In the genomic region with DNA sequence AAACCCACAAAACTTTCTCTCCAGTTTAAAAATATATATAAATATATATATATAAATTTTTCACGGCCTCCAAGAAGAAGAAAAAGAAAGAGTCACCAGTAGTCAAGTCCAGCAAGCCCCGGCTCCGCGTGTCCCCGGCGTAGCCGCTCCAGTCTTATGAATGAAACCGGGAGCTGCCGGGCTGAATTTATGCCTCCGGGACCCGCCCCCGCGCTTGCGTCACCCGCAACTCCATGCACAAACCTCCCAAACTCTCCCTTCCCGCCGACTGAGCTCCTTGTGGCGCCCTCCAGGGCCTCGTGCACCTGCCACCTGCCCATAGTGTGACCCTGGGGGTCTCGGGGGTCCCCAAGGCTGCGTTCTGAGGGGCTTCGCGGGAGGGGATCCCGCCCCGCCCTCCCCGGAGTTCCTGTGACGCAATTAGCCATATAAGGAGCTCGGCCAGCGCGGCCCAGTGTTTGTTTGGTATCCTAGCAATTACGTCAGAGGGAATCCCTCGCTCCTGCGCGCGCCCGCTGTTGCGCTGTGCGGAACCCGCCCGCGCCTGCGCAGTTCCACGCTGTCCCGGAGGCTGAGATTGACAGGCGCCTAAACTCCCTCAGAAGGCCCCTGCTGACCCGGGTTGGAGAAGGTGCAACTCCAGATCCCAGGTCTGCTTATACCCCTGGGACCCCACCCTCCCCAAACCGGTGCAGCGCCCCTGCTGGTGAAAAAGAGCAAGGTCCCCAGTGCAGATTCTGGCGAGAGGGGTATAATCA, we compare ENCODE assay signal across 8 mouse cellular contexts. TPM values are rescaled to one million over a fixed set of nuclear protein-coding genes. Genes with fewer than 3 reads are reported as not detected.
DNase-seq lines count a peak whose midpoint lies in the region; ATAC-seq and TF ChIP-seq lines count a peak whose summit lies in the region.

A gene (minus strand): TSS at position 168 of the 758 bp plus-strand sequence.

- intact Hi-C loops in left cerebral cortex, postnatal 36 days (cut with DNase I): no loop called here

- peak within 1 kb of the TSS; percentile 71 for H3K4me3 ChIP-seq in intestine, postnatal 0 days (ENCODE audit: low read depth, low read length)
- H3K4me3 ChIP-seq in midbrain, embryonic 10.5 days: peak within 1 kb of the TSS; percentile 80

- H3K4me2 ChIP-seq in intestine, postnatal 0 days (replicated peaks; ENCODE audit: low read depth): peak within 1 kb of the TSS; percentile 97

- H3K4me1 ChIP-seq in intestine, postnatal 0 days (replicated peaks; ENCODE audit: control insufficient read depth, insufficient read depth, low read length): no peaks in the 10 kb centered on the region
- H3K4me1 ChIP-seq in midbrain, embryonic 10.5 days: peaks cover 35% of the 10 kb centered on the region

- TF ChIP-seq CTCF in intestine, postnatal 0 days (IDR thresholded peaks at IDR 0.05; ENCODE audit: low read depth): peak; percentile 68

- H3K9me3 ChIP-seq in intestine, postnatal 0 days (ENCODE audit: control insufficient read depth): no peaks in the 10 kb centered on the region
- no peaks in the 10 kb centered on the region for H3K9me3 ChIP-seq in midbrain, embryonic 10.5 days (replicated peaks)

- H3K36me3 ChIP-seq in intestine, postnatal 0 days (ENCODE audit: control insufficient read depth, insufficient read depth): no peaks in the 10 kb centered on the region
- H3K36me3 ChIP-seq in midbrain, embryonic 10.5 days: no peaks in the 10 kb centered on the region

- peak; percentile 88 for ATAC-seq in intestine, postnatal 0 days

- no peak within 1 kb of the TSS; the same call in 1 of the 2 replicates for H3K27ac ChIP-seq in intestine, postnatal 0 days (ENCODE audit: low read depth, low read length)
- peak within 1 kb of the TSS; percentile 47 for H3K27ac ChIP-seq in midbrain, embryonic 10.5 days (replicated peaks)

- DNase-seq in adrenal gland, postnatal 10 days: peak; percentile 96
- peak; percentile 96 for DNase-seq in embryo, embryonic 9.5 days (ENCODE audit: extremely low spot score)
- DNase-seq in gastrocnemius, postnatal 4 days (ENCODE audit: low spot score in 2 of 2): peak; percentile 92 to 96
- DNase-seq in left cerebral cortex, postnatal 36 days (ENCODE audit: low spot score in 2 of 2): peak; percentile 94 to 97
- DNase-seq in midbrain, embryonic 10.5 days (ENCODE audit: low spot score): peak; percentile 95
- peak; percentile 94 to 95 for DNase-seq in right cerebral cortex, postnatal 36 days (ENCODE audit: low spot score in 2 of 2)
- DNase-seq in urinary bladder, postnatal 4 days (ENCODE audit: low spot score in 2 of 2): peak; percentile 91 to 94

- H3K27me3 ChIP-seq in intestine, postnatal 0 days (replicated peaks; ENCODE audit: control insufficient read depth, insufficient read depth, low read length): peaks cover 29% of the 10 kb centered on the region
- peaks cover 67% of the 10 kb centered on the region for H3K27me3 ChIP-seq in midbrain, embryonic 10.5 days (ENCODE audit: low read depth, poor library complexity, severe bottlenecking)

- under 1% methylated on average over 49 of the region's 49 CpGs for WGBS in intestine, postnatal 0 days
- under 1% methylated on average over 49 of the region's 49 CpGs for WGBS in midbrain, embryonic 10.5 days

- peak within 1 kb of the TSS; percentile 57 for H3K9ac ChIP-seq in intestine, postnatal 0 days (ENCODE audit: low read depth, low read length)

RNA-seq across cellular contexts. Expression of the gene that starts here (rescaled TPM):
- 10 to 100 TPM in 1 of 2 experiments, 1 to 10 TPM in 1; 1.2 to 12.9 TPM for total RNA-seq in adrenal gland, postnatal 10 days (2021)
- total RNA-seq in gastrocnemius, postnatal 4 days (2021): 1 to 10 TPM; 2.5 to 3.8 TPM
- 0.12 and 0.54 TPM in 2 replicates for polyA plus RNA-seq in intestine, postnatal 0 days (2015; fragmentation: Nextera tagmentation; extraction: Ambion mirVana)
- total RNA-seq in left cerebral cortex, postnatal 36 days (2021): 10 to 100 TPM; 20.6 to 22.5 TPM
- 0.02 TPM in 1 of 2 replicates, not detected in the other for polyA plus RNA-seq in midbrain, embryonic 10.5 days (2016; fragmentation: Nextera tagmentation; extraction: Ambion mirVana)

Comparison
In these comparisons a context has a peak if more than half of its experiments do, and no peak if none do; other contexts are left out.
1. Peak in ATAC-seq, H3K4me3 ChIP-seq, H3K9ac ChIP-seq and H3K4me2 ChIP-seq in intestine, postnatal 0 days; RNA of the gene not detected or under 1 TPM.
2. Peak in DNase-seq, H3K4me3 ChIP-seq and H3K27ac ChIP-seq in midbrain, embryonic 10.5 days; RNA of the gene not detected or under 1 TPM.